Mouse (Mus musculus): ENCODE results near the gene Dbndd1. TPM values are rescaled to one million over a fixed set of nuclear protein-coding genes. Genes with fewer than 3 reads are reported as not detected.
A peak's percentile ranks its signal among the peaks of the same experiment; 100 is the strongest.

Dbndd1 gene
- polyA plus RNA-seq, 1 experiment from 2014 or later: 40.7 TPM

DNA sequence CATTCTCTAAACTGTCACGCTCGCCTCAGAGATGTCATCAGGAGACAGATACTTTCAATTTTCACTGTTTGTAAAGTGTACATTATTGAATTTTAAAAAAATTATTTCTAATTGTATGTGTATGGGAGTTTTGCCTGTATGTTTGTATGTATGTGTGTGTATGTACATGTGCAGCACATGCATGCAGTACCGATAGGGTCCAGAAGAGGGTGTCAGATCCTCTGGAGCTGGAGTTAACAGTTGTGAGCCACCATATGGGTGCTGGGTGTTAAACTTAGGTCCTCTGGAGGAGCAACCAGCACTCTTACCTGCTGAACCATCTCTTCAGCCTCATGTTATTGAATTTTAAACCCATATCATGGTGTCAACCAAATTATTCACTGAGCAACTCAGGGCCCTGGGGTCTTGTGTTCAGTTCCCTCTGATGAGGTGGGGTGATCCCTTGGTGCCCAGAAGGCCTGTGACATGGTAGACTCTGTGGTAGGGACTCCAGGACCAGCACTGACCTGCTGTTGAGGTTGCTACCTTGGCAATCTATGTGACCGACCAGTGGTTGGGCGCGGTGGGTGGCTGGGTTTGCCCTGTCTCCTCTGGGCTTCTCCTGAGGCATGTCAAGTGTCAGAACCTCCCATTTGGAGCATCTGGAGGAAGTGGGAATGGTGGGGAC is 11.3 kb downstream of the Dbndd1 start:
- ATAC-seq (ENCODE audit: low FRiP score) (no peak), DNase-seq (ENCODE audit: low spot score) (peak; percentile 23)
- H3K4me1 ChIP-seq (replicated peaks; ENCODE audit: control insufficient read depth, insufficient read depth, low read length): no peaks in the 10 kb centered on the region
- H3K4me2 ChIP-seq (replicated peaks; ENCODE audit: low read depth, low read length): no peak overlapping the region
- 99% methylated on average over 6 of the region's 6 CpGs for WGBS
- no peak overlapping the region for H3K4me3 ChIP-seq (ENCODE audit: low read depth, low read length)
- H3K9ac ChIP-seq (ENCODE audit: low read depth, low read length): no peak overlapping the region
- no peak overlapping the region for H3K27ac ChIP-seq (ENCODE audit: low read depth, low read length)
- no peaks in the 10 kb centered on the region for H3K27me3 ChIP-seq (ENCODE audit: control insufficient read depth, insufficient read depth, low read length)
- peaks cover 33% of the 10 kb centered on the region for H3K36me3 ChIP-seq (ENCODE audit: control insufficient read depth, insufficient read depth, low read length)
- no peaks in the 10 kb centered on the region for H3K9me3 ChIP-seq (ENCODE audit: control insufficient read depth, low read length)

DNA sequence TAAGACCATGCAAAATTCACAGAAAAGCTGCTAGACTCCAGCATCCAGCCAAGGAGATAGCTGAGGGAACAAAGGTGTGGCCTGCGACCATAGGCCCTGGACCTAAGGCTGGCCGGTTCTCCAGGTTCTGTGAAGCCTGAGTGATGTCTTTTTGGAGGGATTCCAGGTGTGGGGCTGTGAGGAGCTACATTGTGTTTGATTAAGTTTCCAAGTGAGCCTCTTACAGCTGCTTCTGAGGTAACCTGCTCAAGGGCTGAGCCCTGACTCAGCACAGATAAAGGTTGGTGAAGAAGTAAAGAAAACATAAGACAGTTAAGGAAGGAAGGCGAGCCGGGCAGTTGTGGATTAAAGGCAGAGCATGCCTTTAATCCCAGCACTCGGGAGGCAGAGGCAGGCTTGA is 13.1 kb downstream of the Dbndd1 start:
- H3K27ac ChIP-seq (ENCODE audit: low read depth, low read length): no peak overlapping the region
- no peaks in the 10 kb centered on the region for H3K9me3 ChIP-seq (ENCODE audit: control insufficient read depth, low read length)
- H3K4me3 ChIP-seq (ENCODE audit: low read depth, low read length): no peak overlapping the region
- no peak overlapping the region for H3K4me2 ChIP-seq (replicated peaks; ENCODE audit: low read depth, low read length)
- peaks cover 31% of the 10 kb centered on the region for H3K36me3 ChIP-seq (ENCODE audit: control insufficient read depth, insufficient read depth, low read length)
- ATAC-seq (ENCODE audit: low FRiP score) (no peak), DNase-seq (ENCODE audit: low spot score) (no peak)
- H3K27me3 ChIP-seq (ENCODE audit: control insufficient read depth, insufficient read depth, low read length): no peaks in the 10 kb centered on the region
- H3K9ac ChIP-seq (ENCODE audit: low read depth, low read length): no peak overlapping the region
- WGBS: 97% methylated on average over 5 of the region's 5 CpGs
- no peaks in the 10 kb centered on the region for H3K4me1 ChIP-seq (replicated peaks; ENCODE audit: control insufficient read depth, insufficient read depth, low read length)

- Histone ChIP-seq H3K27ac (ENCODE audit: low read depth, low read length) (no peak overlapping the region), H3K9ac (ENCODE audit: low read depth, low read length) (no peak overlapping the region), H3K4me3 (ENCODE audit: low read depth, low read length) (no peak overlapping the region), H3K4me2 (replicated peaks; ENCODE audit: low read depth, low read length) (no peak overlapping the region), H3K27me3 (ENCODE audit: control insufficient read depth, insufficient read depth, low read length) (no peaks in the 10 kb centered on the region), H3K4me1 (replicated peaks; ENCODE audit: control insufficient read depth, insufficient read depth, low read length) (no peaks in the 10 kb centered on the region), H3K9me3 (ENCODE audit: control insufficient read depth, low read length) (no peaks in the 10 kb centered on the region), H3K36me3 (ENCODE audit: control insufficient read depth, insufficient read depth, low read length) (peaks cover 30% of the 10 kb centered on the region)
- 97% methylated on average over 11 of the region's 11 CpGs for WGBS
- no peak for ATAC-seq (ENCODE audit: low FRiP score)
- DNase-seq (ENCODE audit: low spot score): no peak
Measured at GRCm38 (mm10) chr8:123499556-123499955, 15.7 kb downstream of the Dbndd1 start.

GRCm38 (mm10) chr8:123498963-123499362 is 16.3 kb downstream of the Dbndd1 start:
- H3K9ac ChIP-seq (ENCODE audit: low read depth, low read length): no peak overlapping the region
- no peaks in the 10 kb centered on the region for H3K27me3 ChIP-seq (ENCODE audit: control insufficient read depth, insufficient read depth, low read length)
- no peak for DNase-seq (ENCODE audit: low spot score)
- ATAC-seq (ENCODE audit: low FRiP score): no peak
- WGBS: 89% methylated on average over 11 of the region's 11 CpGs
- no peak overlapping the region for H3K4me3 ChIP-seq (ENCODE audit: low read depth, low read length)
- no peaks in the 10 kb centered on the region for H3K9me3 ChIP-seq (ENCODE audit: control insufficient read depth, low read length)
- peaks cover 34% of the 10 kb centered on the region for H3K36me3 ChIP-seq (ENCODE audit: control insufficient read depth, insufficient read depth, low read length)
- H3K27ac ChIP-seq (ENCODE audit: low read depth, low read length): no peak overlapping the region
- no peak overlapping the region for H3K4me2 ChIP-seq (replicated peaks; ENCODE audit: low read depth, low read length)
- H3K4me1 ChIP-seq (replicated peaks; ENCODE audit: control insufficient read depth, insufficient read depth, low read length): no peaks in the 10 kb centered on the region

DNA sequence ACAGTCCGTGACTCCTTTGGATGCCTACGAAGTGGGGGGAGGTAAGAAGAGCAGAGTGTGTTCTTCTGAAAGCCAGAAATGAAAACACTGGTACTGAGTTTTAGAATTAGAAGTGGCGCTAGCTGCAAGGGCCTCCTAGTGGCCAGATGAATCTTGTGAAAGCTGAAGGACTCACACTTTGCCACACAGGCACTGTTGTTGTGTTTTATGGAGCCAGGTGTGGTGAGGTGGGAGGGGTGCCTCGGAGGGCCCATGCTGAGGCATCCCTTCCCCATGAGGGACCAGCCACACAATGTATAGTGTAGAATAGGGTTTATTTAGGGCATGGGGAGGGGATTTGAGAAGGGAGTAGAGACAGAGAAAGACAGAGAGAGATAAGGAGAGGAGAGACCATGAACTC is 17.6 kb downstream of the Dbndd1 start:
- DNase-seq (ENCODE audit: low spot score) (no peak), ATAC-seq (ENCODE audit: low FRiP score) (no peak)
- Histone ChIP-seq H3K9me3 (ENCODE audit: control insufficient read depth, low read length) (no peaks in the 10 kb centered on the region), H3K4me1 (replicated peaks; ENCODE audit: control insufficient read depth, insufficient read depth, low read length) (no peaks in the 10 kb centered on the region), H3K9ac (ENCODE audit: low read depth, low read length) (no peak overlapping the region), H3K27ac (ENCODE audit: low read depth, low read length) (no peak overlapping the region), H3K4me3 (ENCODE audit: low read depth, low read length) (no peak overlapping the region), H3K36me3 (ENCODE audit: control insufficient read depth, insufficient read depth, low read length) (peaks cover 30% of the 10 kb centered on the region), H3K27me3 (ENCODE audit: control insufficient read depth, insufficient read depth, low read length) (no peaks in the 10 kb centered on the region), H3K4me2 (replicated peaks; ENCODE audit: low read depth, low read length) (no peak overlapping the region)
- 82% methylated on average over 4 of the region's 4 CpGs for WGBS

DNA sequence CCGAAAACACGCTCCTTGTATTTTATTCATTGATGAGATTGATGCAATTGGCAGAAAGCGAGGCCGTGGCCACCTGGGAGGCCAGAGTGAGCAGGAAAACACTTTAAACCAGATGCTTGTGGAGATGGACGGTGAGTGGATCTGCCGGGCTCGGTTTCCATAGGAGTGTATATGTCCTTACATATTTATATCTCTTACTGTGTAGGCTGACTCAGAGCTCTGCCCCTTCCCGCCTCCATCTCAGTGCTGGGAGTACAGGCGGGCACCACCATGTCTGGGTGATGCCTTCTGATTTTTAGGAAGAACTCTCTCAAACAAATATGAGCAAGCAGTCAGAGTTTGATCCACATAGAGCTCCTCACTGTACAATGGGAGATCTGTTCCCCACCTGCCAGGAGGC is 22.4 kb downstream of the Dbndd1 start:
- H3K4me1 ChIP-seq (replicated peaks; ENCODE audit: control insufficient read depth, insufficient read depth, low read length): no peaks in the 10 kb centered on the region
- peaks cover 26% of the 10 kb centered on the region for H3K36me3 ChIP-seq (ENCODE audit: control insufficient read depth, insufficient read depth, low read length)
- DNase-seq (ENCODE audit: low spot score) (no peak), ATAC-seq (ENCODE audit: low FRiP score) (no peak)
- H3K27me3 ChIP-seq (ENCODE audit: control insufficient read depth, insufficient read depth, low read length): no peaks in the 10 kb centered on the region
- H3K4me3 ChIP-seq (ENCODE audit: low read depth, low read length): no peak overlapping the region
- no peak overlapping the region for H3K27ac ChIP-seq (ENCODE audit: low read depth, low read length)
- H3K4me2 ChIP-seq (replicated peaks; ENCODE audit: low read depth, low read length): no peak overlapping the region
- WGBS: 97% methylated on average over 9 of the region's 9 CpGs
- no peaks in the 10 kb centered on the region for H3K9me3 ChIP-seq (ENCODE audit: control insufficient read depth, low read length)
- H3K9ac ChIP-seq (ENCODE audit: low read depth, low read length): no peak overlapping the region

GRCm38 (mm10) chr8:123491280-123492075 is 23.8 kb downstream of the Dbndd1 start:
- ATAC-seq (ENCODE audit: low FRiP score): no peak
- Histone ChIP-seq H3K4me3 (ENCODE audit: low read depth, low read length) (no peak overlapping the region), H3K9ac (ENCODE audit: low read depth, low read length) (no peak overlapping the region), H3K9me3 (ENCODE audit: control insufficient read depth, low read length) (no peaks in the 10 kb centered on the region), H3K27me3 (ENCODE audit: control insufficient read depth, insufficient read depth, low read length) (no peaks in the 10 kb centered on the region), H3K4me1 (replicated peaks; ENCODE audit: control insufficient read depth, insufficient read depth, low read length) (no peaks in the 10 kb centered on the region), H3K27ac (ENCODE audit: low read depth, low read length) (no peak overlapping the region), H3K4me2 (replicated peaks; ENCODE audit: low read depth, low read length) (no peak overlapping the region), H3K36me3 (ENCODE audit: control insufficient read depth, insufficient read depth, low read length) (peaks cover 36% of the 10 kb centered on the region)
- no peak for DNase-seq (ENCODE audit: low spot score)
- WGBS: 94% methylated on average over 15 of the region's 15 CpGs

- H3K27me3 ChIP-seq (ENCODE audit: control insufficient read depth, insufficient read depth, low read length): no peaks in the 10 kb centered on the region
- no peak overlapping the region for H3K4me3 ChIP-seq (ENCODE audit: low read depth, low read length)
- H3K4me2 ChIP-seq (replicated peaks; ENCODE audit: low read depth, low read length): no peak overlapping the region
- DNase-seq (ENCODE audit: low spot score) (no peak), ATAC-seq (ENCODE audit: low FRiP score) (no peak)
- no peak overlapping the region for H3K9ac ChIP-seq (ENCODE audit: low read depth, low read length)
- H3K9me3 ChIP-seq (ENCODE audit: control insufficient read depth, low read length): no peaks in the 10 kb centered on the region
- H3K36me3 ChIP-seq (ENCODE audit: control insufficient read depth, insufficient read depth, low read length): peaks cover 17% of the 10 kb centered on the region
- no peak overlapping the region for H3K27ac ChIP-seq (ENCODE audit: low read depth, low read length)
- no peaks in the 10 kb centered on the region; the same call in 1 of the 2 replicates for H3K4me1 ChIP-seq (replicated peaks; ENCODE audit: control insufficient read depth, insufficient read depth, low read length)
- WGBS: 90% methylated on average over 7 of the region's 7 CpGs
Measured at GRCm38 (mm10) chr8:123482627-123483026, 32.6 kb downstream of the Dbndd1 start.
